Mouse (Mus musculus) CD4-positive, CD25-positive, alpha-beta regulatory T cell, adult 2 months (primary cell): ENCODE measurements around the gene Dock3.
"Not testable (repeated sequence)": the region's sequence is repeated elsewhere in the genome, so short reads cannot be mapped to it uniquely, and the experiment has no call there.

Source experiments
- DNase-seq: peaks from one replicate; pipeline ENCODE4 v3.0.0-alpha.2; 2012; ENCODE audit warnings: low read depth, low spot score

The Dock3 gene

DNA sequence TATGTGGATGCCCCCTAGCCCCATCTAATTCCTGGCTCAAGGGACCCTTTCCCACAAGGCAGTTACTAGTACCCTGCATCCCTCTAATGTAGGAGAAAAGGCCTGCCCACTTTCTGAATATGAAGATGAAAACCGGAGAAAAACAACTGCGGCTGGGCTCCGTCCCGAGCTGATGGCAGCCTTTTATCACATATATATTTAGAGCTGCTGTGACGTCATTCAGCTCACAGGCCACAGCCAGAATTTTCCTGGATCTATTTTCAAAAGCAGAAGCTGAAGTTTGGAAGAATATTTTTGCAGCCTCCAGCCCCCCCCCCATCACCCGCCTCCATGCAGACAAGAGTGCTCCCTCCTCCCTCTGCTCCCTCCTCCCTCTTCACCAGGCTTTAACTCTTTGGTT lies 27.9 kb upstream of the Dock3 start:
- DNase-seq, result no peak

DNA sequence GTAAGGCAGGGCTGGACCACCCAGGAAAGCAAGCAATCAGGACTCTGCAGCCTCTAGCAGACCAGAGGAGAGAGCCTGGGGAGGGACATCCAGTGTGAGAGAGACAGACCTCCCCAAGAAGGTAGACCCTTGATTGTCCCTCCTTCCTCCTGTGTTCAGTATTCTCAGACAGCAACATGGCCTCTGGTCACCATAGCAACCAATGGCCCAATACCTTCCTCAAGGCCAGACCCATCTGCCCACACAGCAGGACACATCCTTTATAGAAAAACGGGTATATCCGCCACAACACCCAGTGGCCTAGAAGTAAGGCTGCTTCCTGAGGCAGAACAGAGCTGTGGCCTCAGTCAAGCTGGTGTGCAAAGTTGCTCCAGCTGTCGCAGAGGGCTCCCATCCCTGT lies 23.9 kb upstream of the Dock3 start:
- no peak for DNase-seq

DNA sequence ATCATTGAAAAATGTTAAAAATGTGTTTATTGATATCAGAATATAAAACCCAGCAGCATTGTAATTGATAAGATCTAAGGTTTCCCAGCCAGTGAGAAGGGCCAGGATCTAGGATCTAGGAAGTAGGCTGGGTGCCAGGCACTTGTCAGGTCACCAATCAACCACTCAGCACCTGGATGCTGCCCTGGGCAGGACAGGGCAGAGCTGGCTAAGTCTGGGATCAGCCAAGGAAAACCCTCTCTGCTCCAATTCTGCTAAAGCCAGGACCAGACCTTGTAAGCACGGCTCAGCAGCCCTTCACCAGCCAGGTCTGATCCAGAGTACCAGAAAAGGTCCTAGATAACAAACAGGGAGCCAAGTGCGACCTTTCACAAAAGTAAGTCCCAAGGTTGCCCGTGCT lies 23.2 kb upstream of the Dock3 start:
- no peak for DNase-seq

DNA sequence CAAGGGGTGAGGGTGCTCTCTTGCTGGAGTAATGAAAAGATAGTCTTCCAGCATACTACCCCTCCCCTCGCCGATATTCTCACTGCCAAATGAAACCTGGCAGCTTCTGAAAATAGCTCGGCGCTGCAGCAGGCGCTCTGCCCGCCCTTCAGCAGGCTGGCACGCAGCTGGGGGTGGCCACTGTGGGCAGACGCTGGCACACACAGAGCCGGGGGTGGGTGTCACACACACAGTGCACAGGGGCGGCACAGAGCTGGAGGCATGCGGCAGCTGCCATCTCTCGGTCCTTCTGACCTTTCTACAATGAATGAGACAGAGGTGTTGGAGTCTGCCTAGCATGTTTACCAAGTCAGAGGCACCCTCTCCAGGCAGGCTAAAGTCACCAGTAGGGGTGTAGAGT lies 22.8 kb upstream of the Dock3 start:
- no peak for DNase-seq

DNA sequence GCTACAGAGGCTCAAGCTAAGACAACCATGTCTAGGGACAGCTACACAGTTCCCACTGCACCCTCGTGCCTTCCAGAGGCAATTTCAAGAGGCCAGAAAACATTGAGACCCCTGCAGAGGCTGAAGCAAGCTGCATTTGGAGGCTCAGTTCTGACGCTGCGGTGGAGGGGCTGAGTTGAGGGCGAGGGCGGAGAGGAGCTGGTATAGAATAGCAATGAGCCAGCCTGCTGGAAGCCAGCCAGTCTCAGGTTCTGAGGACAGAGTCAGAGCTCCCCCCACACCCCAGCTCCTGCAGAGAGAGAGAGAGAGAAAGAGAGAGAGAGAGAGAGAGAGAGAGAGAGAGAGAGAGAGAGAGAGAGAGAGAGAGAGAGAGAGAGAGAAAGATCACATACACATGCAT lies 20.5 kb upstream of the Dock3 start:
- no peak for DNase-seq

DNA sequence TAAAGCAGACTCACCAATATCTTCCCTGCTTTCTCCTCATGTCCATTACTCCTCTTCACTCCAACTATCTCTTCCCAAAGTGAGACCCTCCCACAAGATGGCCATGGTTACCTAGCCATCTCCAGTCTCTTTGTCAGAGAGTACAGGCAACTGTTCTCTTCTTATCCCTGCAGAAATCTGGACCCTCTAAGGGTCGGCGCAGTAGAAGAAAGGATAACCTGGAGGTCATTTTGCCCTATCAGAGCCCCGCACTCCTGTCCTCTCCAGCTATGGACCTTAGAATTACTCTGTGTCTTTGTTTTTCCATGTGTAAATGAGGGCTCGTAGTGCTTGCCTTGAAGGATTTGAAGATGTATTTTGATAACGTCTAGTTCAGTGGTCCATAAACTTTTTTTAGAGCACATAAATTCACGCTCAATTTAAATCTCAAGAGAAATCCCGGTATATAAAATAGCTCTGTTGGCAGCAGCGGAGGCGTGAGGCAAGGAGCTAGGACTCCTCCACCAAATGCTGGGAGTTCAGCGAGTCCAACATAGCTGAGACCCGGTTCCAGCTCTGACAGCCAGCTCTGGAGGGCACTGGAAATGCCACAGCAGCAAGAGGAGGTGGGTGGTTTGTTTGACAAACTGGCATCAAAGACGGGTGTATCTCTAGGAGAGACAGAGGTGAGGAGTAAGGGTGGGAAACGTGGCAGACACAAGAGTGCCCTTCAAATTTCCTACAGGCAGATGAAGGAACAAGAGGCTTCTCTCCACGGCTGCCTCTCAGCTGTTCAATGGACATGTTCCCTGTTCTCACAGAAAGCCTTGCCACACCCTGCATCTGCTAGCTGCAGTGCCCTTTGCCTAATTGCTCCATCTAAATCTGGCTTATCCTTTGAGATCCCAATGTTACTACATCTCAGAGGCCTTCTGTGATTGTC lies 19.0 kb upstream of the Dock3 start:
- DNase-seq, result no peak

DNA sequence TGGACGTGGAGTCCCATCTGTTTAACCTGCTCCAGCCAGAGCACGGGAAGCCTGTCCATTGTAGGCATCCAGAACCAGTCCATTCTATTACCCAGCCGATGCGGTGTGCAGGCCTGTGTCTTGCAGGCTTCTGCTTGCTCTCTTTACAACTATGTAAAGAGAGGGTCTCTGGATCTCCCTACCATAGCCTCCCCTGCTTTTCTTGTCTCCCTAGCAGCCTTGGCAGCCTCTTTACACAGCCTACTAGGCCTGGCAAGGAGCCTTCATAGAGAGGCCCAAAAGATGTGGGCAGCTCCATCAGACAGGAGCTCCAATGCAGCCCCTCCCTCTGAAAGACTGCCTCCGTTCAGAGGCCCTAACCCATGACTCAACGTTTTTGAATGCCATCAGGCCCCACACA lies 17.4 kb upstream of the Dock3 start:
- DNase-seq, result no peak

DNA sequence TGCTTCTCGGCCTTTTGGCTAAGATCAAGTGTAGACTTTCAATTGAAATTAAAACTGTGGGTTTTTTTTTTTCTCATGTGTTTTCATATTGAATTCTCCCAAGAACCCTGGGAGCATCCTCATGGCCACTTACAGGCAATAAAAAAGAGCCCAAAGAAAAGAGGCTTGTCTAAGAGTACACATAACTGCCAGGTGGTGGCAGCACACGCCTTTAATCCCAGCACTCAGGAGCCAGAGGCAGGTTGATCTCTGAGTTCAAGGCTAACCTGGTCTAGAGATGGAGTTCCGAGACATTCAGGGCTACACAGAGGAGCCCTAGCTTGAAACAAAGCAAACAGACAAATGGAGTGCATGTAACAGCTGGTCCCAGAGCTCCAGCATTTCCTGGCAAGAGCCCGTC lies 14.5 kb upstream of the Dock3 start:
- DNase-seq, result peak; percentile 78

DNA sequence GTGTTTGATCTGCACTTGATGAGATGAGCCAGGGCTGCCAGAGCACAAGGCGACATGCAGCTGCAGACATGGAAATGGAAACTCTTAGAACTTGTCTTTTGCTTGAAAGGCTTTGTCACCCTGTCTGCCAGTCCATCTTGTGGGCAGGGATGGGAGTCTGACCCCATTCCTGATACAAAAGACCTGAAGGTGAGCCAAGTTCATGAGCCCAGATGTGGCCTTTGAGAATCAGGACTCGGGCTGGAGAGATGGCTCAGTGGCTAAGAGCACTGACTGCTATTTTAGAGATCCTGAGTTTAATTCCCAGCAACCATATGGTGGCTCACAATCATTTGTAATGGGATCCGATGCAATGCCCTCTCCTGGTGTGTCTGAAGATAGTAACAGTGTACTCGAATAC lies 13.6 kb upstream of the Dock3 start:
- no peak for DNase-seq

DNA sequence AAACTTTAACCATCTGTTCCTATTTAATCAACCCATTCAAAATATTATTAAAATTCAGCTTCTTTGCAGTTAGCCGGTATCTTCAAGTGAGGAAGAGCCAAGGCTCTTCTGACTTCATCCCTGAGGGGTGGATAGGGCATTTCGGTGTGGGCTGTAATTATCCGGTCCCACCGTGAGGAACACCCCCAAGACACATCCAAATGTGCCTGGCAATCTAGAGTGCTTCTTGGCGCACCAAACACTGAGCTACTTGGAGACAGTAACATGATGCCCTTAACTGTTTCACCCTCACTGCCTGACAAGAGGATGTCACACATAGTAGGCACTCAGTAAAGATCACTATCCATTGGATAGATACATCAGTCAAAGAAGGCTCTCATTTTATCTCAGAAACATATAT lies 4.4 kb upstream of the Dock3 start:
- DNase-seq, result no peak

DNA sequence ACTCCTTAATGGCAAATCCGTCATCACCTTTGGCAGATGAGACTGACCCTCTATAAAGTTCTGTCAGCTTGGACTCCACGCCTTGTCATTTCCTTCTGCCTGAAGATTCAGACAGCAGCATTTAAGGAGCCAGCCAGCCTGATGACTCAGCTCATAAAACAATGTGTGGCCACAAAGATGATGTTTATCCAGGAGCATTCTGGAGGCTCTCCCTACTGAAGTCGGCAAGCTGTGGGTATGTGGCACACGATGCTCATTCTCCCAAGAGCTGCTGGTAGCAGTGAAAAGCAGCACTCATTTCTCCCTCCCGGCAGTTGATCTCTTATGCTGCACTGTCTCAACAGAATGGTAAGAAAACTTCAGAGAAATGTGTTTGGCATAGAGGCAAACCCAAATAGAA lies 3.6 kb upstream of the Dock3 start:
- no peak for DNase-seq

DNA sequence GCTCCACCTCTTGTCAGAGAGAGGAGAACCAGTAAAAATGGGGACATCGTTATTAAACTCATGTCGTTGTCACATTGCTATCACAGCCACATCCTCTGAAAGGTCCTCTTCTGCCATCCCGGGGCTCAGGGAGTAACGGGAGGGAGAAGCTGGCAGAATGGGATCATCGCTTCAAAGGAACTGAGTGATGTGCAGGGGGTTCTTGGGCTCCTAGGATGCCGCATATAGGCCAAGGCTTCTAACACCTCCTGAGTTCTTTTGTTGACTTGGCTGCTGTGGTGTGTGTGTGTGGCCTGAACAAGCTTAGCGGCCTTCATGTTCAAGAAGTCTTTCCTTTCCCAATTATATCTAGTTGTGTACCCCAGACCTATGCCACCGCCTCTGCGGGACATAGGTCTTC lies 431 bp upstream of the Dock3 start:
- peak; percentile 10 for DNase-seq

DNA sequence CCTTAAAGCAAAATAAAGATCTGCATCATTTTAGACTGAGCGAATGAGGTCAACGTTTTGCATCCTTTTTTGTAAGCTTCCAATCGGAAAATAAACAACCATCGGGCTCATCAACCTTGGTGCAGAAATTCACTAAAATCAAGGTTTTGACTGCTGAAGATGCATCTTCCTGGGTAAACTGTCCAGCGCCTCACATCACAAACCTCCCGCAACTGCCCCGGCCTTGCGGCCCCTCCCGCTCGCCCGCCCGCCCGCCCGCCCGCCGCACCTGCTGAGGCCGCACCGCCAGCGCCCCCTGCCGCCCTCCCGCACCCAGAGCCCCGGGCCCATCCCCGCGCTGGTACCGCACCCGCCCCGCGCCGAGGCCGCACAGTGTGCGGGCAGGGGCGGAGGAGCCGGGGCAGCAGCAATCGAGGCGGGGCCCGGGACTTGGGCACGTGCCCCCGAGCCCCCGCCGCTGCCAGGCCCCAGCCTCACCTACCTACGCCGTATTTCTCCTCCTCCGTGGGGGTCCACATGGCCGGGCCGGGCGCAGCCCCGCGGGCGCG lies 644 bp downstream of the Dock3 start:
- DNase-seq, result peak; percentile 61

DNA sequence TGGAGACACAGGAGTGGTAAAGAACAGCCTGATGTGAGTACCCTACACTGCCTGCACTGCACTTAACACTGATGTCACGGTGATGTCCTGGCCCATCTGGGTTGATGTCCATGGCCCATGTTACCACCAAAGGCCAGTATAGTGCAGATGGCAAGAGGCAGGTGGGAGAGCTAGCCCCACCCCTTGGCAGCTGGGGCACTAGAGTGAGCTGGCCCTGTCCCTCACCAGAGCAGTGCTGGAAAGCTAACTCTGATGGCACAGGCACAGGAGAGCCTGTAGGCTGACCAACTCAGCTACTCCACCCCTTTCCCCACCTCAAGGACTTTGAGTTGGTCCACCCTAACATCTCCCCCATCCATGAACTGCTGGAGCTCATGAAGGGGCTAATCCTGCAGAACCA lies 7.1 kb downstream of the Dock3 start:
- DNase-seq, result no peak

DNA sequence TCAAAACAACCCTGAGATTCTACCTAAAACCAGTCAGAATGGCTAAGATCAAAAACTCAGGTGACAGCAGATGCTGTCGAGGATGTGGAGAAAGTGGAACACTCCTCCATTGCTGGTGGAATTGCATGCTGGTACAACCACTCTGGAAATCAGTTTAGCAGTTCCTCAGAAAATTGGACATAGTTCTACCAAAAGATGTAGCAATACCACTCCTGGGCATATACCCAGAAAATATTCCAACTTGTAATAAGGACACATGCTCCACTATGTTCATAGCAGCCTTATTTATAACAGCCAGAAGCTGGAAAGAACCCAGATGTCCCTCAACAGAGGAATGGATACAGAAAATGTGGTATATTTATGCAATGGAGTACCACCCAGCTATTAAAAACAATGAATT lies 56.9 kb downstream of the Dock3 start:
- DNase-seq, result not testable (repeated sequence)

DNA sequence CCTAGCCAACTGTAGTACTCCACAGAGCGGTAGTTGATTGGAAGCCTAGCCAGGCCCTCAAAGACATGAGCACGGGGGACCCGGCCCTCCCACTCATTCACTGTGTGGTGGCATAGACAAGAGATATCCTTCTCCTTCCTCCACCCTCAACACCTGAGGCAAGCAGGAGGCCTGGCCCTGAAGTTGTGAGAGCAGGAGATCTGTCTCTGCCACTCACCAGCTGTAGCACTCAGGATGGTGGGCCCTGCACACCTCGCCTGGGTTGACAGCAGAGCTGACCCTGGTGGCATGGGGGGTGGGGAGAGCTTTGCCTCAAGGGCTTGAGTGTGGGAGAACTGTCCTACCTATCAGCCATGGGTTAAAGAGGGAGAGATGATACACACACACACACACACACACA lies 65.9 kb downstream of the Dock3 start:
- no peak for DNase-seq

DNA sequence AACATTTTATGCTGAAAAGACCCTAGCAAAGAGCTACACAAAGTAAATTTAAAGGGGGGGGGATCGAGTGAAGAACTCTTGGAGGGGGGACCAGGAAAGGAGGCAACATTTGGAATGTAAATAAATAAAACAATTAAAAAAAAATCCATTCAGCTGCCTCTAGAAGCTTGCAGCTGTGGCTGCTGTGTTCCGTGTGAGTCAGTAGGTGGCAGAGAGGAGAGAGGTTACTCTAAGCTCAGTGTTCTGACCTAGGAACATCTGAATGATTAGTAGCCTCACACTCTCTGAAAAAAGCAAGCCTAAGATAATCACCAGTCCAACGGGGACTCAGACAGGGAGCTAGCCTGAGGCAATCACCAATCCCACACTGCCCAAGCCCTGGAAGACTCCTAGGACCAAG lies 66.9 kb downstream of the Dock3 start:
- DNase-seq, result peak; percentile 18

DNA sequence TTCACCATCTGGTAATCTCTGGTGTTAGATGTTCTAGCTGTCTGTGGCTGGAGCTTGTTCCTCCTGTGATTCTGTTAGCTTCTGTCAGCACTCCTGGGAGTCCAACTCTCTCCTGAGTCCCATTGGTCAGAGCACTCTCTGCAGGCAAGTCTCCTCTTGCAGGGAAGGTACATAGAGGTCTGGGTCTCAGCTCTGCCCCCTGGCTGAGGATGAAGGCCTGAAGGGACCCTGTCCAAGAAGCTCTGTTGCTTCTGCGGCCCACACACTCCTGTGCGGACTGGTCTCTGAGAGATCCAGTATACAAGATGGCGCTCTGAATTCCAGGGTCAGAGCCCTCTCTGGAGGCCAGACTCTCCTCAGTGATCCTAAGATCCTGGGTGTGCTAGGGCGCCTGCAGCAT lies 75.3 kb downstream of the Dock3 start:
- not testable (repeated sequence) for DNase-seq

DNA sequence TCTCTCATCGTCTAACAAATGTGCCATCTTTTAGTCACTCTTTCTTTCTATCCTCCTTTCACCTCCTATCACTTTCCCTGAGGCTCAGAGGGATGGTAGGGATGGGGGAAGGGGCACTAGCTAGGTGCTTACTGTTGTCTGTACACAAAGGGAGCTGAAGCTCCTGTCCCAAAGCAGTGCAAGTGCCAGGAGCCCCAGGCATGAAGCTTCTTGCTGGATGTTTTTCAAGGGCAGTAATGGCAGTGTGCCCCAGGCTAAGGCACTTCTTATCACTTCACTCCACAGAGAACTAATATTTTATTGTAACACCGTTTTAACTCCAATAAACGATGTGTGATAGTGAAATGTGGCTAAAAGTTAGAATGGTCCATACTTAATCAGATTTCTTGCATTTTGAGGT lies 118.9 kb downstream of the Dock3 start:
- no peak for DNase-seq

DNA sequence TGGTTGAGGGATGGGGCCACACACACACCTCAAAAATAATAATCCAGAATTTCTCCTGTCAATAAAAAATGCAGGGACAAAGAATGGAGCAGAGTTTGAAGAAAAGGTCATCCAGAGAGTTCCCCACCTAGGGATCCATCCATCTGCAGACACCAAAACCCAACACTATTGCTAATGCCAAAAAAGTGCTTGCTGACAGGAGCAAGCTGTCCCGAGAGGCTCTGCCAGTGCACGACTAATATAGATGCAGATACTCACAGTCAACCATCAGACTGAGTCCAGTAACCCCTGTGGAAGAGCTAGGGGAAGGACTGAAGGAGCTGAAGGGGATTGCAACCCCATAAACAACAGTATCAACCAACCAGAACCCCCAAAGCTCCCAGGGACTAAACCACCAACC lies 119.7 kb downstream of the Dock3 start:
- DNase-seq, result no peak

DNA sequence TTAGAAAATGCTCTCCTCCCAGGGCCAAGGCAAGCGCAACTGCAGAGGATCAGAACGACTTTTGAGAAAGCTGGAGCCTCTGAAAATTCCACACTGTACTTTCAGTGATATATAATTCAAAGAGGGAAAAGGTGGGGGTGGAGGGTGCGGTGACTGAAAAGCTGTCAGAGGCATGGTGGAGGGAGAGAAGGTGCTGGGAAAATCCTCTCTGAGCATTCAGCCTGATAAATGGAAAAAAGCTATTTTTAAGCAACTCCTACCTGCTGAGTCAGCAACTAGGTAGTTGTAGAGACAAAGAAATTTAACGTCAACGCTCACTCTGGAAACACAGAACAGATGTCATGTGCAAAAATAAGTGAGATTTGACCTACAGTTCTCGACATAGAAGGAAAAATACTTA lies 132.2 kb downstream of the Dock3 start:
- no peak for DNase-seq

DNA sequence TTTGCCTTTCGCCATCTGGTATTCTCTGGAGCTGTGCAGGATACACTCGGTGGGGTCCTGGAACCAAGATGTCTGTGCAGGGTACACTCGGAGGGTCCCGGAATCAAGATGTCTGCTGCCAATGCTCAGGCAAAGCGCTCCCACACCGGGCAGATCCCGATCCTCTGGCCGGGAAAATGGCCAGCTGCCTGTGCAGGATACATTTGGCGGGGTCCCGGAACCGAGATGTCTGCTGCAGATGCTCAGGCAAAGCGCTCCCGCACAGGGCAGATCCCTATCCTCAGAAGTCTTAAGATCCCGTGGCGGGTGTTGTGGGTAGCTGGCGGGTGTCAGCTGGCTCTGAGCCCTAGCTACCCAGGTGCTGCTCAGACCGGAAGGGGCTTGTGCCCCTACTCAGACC lies 142.3 kb downstream of the Dock3 start:
- DNase-seq, result not testable (repeated sequence)

DNA sequence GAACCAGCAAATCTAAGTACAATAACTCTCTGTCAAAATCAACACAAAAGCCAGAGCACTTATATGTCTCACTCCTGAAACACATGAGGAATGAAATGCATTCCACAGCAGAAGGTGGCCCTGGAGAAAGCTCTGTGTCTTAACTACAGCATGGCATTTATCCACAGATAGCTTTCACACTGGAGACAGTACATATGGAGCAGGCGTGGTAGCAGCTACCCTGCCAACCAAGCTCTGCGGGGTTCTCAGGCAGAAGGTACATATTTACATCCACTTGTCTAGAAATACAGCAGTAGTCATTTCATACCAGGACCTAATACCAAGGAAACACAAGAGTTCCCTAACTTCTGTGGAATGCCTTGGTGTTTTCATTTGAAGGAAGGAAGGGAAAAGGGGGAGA lies 144.2 kb downstream of the Dock3 start:
- DNase-seq, result no peak

DNA sequence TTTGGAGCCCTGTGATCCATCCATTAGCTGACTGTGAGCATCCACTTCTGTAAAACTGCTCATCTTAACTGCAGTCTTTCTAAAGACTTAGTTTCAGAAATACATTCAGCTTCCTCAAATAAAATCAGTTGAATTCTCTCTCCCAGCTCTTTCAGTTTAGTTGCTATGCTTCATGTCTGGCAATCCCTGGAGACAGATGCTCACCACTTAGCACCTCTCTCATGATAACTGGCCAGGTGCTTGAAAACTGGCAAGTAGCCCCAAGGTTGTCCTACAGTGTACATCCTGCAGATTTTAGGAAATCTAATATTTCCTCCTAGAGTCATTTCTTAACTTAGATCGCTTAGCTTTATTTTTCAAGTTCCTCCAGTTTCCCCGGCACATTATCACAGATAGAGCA lies 193.8 kb downstream of the Dock3 start:
- DNase-seq, result no peak
